ENCODE assay signal across 15 mouse cellular contexts in the genomic region with DNA sequence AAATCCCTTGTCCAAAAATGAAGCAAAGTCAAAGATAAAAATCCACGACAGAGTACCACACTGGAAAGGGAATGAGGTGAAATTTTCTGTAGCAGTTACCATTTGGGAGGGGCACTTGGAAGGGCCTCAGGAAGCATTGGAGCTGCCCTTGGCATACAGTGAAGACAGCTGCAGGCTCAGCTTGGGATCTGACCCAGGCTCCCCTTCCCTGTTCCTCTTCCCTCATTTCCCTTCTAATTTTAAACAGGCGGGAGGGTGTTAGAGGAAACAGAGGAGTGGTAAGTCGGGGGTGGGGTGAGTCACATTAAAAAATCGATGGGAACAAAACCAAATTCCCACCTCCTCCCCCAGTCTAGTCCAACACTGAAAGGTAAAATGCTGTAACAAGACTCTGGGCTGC.
DNase-seq lines count a peak whose midpoint lies in the region; TF ChIP-seq lines count a peak whose summit lies in the region.
"Had no signal": no experiment of that assay in that cellular context is flagged by ENCODE, and none has a peak within 500 bp of the region (broad histone marks: within the 10 kb centered on the region; RNA-seq: fewer than 3 reads in every experiment).

No protein-coding gene starts in this region.

- H3K27me3 ChIP-seq in embryonic facial prominence, embryonic 10.5 days (replicated peaks; ENCODE audit: low read depth, poor library complexity, severe bottlenecking), result no peaks in the 10 kb centered on the region
- H3K27me3 ChIP-seq: heart, embryonic 15.5 days; hindbrain, embryonic 12.5 days; limb, embryonic 12.5 days; megakaryocyte, embryonic 14.5 days had no signal

- H3K36me3 ChIP-seq in embryonic facial prominence, embryonic 10.5 days (replicated peaks), result no peaks in the 10 kb centered on the region
- H3K36me3 ChIP-seq: heart, embryonic 15.5 days; hindbrain, embryonic 12.5 days; limb, embryonic 12.5 days had no signal

- H3K9me3 ChIP-seq in embryonic facial prominence, embryonic 10.5 days, result no peaks in the 10 kb centered on the region
- H3K9me3 ChIP-seq: heart, embryonic 15.5 days; hindbrain, embryonic 12.5 days; limb, embryonic 12.5 days; megakaryocyte, embryonic 14.5 days had no signal

- DNase-seq in left cerebral cortex, postnatal 4 days, result peak; percentile 62
- no peak for DNase-seq in left cerebral cortex, adult 9 months (ENCODE audit: low spot score in 2 of 2)
- DNase-seq in brain, embryonic 14.5 days (ENCODE audit: low read depth), result peak; percentile 51
- DNase-seq in cerebellum, adult 11 months, result peak; percentile 77
- DNase-seq in cerebellum, postnatal 25 days, result peak; percentile 80 to 88
- DNase-seq in embryonic facial prominence, embryonic 10.5 days (ENCODE audit: low spot score), result no peak
- DNase-seq in spleen, postnatal 4 days (ENCODE audit: low spot score in 2 of 2), result no peak
- DNase-seq in urinary bladder, postnatal 4 days (ENCODE audit: low spot score in 2 of 2), result no peak
- DNase-seq: adrenal gland, adult 8-10 months; thymus, postnatal 36 days had no signal

- peaks cover 24% of the 10 kb centered on the region for H3K4me1 ChIP-seq in embryonic facial prominence, embryonic 10.5 days
- H3K4me1 ChIP-seq: megakaryocyte, embryonic 14.5 days had no signal

- WGBS in embryonic facial prominence, embryonic 10.5 days, result 62% methylated on average over 4 of the region's 4 CpGs

- no peak for TF ChIP-seq POLR2A in brain, embryonic 14.5 days (IDR thresholded peaks at IDR 0.05; ENCODE audit: borderline replicate concordance, extremely low read depth, insufficient read depth, insufficient read length, poor library complexity, severe bottlenecking)

- H3K4me3 ChIP-seq in embryonic facial prominence, embryonic 10.5 days, result no peak overlapping the region
- H3K4me3 ChIP-seq: erythroblast, embryonic 14.5 days; heart, embryonic 15.5 days; hindbrain, embryonic 12.5 days; limb, embryonic 12.5 days; megakaryocyte, embryonic 14.5 days had no signal

- intact Hi-C loops in left cerebral cortex, postnatal 4 days (cut with DNase I), result no loop called here

- no peak for TF ChIP-seq CTCF in brain, embryonic 14.5 days (IDR thresholded peaks at IDR 0.05; ENCODE audit: borderline replicate concordance, extremely low read depth, insufficient read depth, insufficient read length)

- no peak overlapping the region for H3K27ac ChIP-seq in embryonic facial prominence, embryonic 10.5 days (replicated peaks)
- H3K27ac ChIP-seq: heart, embryonic 15.5 days; hindbrain, embryonic 12.5 days; limb, embryonic 12.5 days had no signal

Comparison
In these comparisons a context has a peak if more than half of its experiments do, and no peak if none do; other contexts are left out.
1. DNase-seq: peak in left cerebral cortex, postnatal 4 days (single experiment), brain, embryonic 14.5 days (single experiment), cerebellum, adult 11 months (single experiment) and cerebellum, postnatal 25 days (2 of 2); none in left cerebral cortex, adult 9 months (0 of 2), embryonic facial prominence, embryonic 10.5 days (single experiment), spleen, postnatal 4 days (0 of 2) and urinary bladder, postnatal 4 days (0 of 2).